Mouse (Mus musculus): ENCODE measurements around the gene Defa37. TPM values are rescaled to one million over a fixed set of nuclear protein-coding genes. Genes with fewer than 3 reads are reported as not detected.

Gene Defa37
- polyA plus RNA-seq (2014; fragmentation: Illumina TruSeq; extraction: RNeasy Lipid Tissue Mini Kit (QIAGEN cat#74804)) = not detected

GRCm38 (mm10) chr8:21565086-21565485 lies at the start of gene Defa37:
Gene Defa37 (plus strand): TSS chr8:21565386.

GRCm38 (mm10) chr8:21528732-21529131 lies 36.5 kb upstream of the Defa37 start, which contains the start of gene Defa32:
Gene Defa32 (plus strand): TSS chr8:21529032.

GRCm38 (mm10) chr8:21582706-21583105 lies 17.5 kb downstream of the Defa37 start, which contains the start of gene Defa28:
Gene Defa28 (plus strand): TSS chr8:21583006.

GRCm38 (mm10) chr8:21594408-21594807 lies 29.2 kb downstream of the Defa37 start, which contains the start of gene Gm7861:
Gene Gm7861 (minus strand): TSS chr8:21594508.

Other genes starting within 250 kb of the Defa37 start
- gene Defa27, start 249.8 kb upstream of the Defa37 start, polyA plus RNA-seq (2014; fragmentation: Illumina TruSeq; extraction: RNeasy Lipid Tissue Mini Kit (QIAGEN cat#74804)) = not detected
- gene Defa29, start 238.4 kb upstream of the Defa37 start, polyA plus RNA-seq (2014; fragmentation: Illumina TruSeq; extraction: RNeasy Lipid Tissue Mini Kit (QIAGEN cat#74804)) = not detected
- gene Defa2, start 186.9 kb upstream of the Defa37 start, polyA plus RNA-seq (2014; fragmentation: Illumina TruSeq; extraction: RNeasy Lipid Tissue Mini Kit (QIAGEN cat#74804)) = not detected
- not detected for gene Defa33, start 173.6 kb upstream of the Defa37 start, polyA plus RNA-seq (2014; fragmentation: Illumina TruSeq; extraction: RNeasy Lipid Tissue Mini Kit (QIAGEN cat#74804))
- not detected for gene Defa36, start 138.0 kb upstream of the Defa37 start, polyA plus RNA-seq (2014; fragmentation: Illumina TruSeq; extraction: RNeasy Lipid Tissue Mini Kit (QIAGEN cat#74804))
- not detected for gene Gm7849, start 108.8 kb upstream of the Defa37 start, polyA plus RNA-seq (2014; fragmentation: Illumina TruSeq; extraction: RNeasy Lipid Tissue Mini Kit (QIAGEN cat#74804))
- gene Defa20, start 56.1 kb upstream of the Defa37 start, polyA plus RNA-seq (2014; fragmentation: Illumina TruSeq; extraction: RNeasy Lipid Tissue Mini Kit (QIAGEN cat#74804)) = not detected
- not detected for gene Defa32, start 36.4 kb upstream of the Defa37 start, polyA plus RNA-seq (2014; fragmentation: Illumina TruSeq; extraction: RNeasy Lipid Tissue Mini Kit (QIAGEN cat#74804))
- gene Defa28, start 17.6 kb downstream of the Defa37 start, polyA plus RNA-seq (2014; fragmentation: Illumina TruSeq; extraction: RNeasy Lipid Tissue Mini Kit (QIAGEN cat#74804)) = not detected
- not detected for gene Gm7861, start 29.1 kb downstream of the Defa37 start, polyA plus RNA-seq (2014; fragmentation: Illumina TruSeq; extraction: RNeasy Lipid Tissue Mini Kit (QIAGEN cat#74804))
- not detected for gene Defa26, start 52.8 kb downstream of the Defa37 start, polyA plus RNA-seq (2014; fragmentation: Illumina TruSeq; extraction: RNeasy Lipid Tissue Mini Kit (QIAGEN cat#74804))
- gene Defa17, start 90.4 kb downstream of the Defa37 start, polyA plus RNA-seq (2014; fragmentation: Illumina TruSeq; extraction: RNeasy Lipid Tissue Mini Kit (QIAGEN cat#74804)) = not detected
- gene Defa34, start 100.4 kb downstream of the Defa37 start, polyA plus RNA-seq (2014; fragmentation: Illumina TruSeq; extraction: RNeasy Lipid Tissue Mini Kit (QIAGEN cat#74804)) = not detected
- not detected for gene AY761184, start 138.3 kb downstream of the Defa37 start, polyA plus RNA-seq (2014; fragmentation: Illumina TruSeq; extraction: RNeasy Lipid Tissue Mini Kit (QIAGEN cat#74804))
- not detected for gene Defa24, start 169.1 kb downstream of the Defa37 start, polyA plus RNA-seq (2014; fragmentation: Illumina TruSeq; extraction: RNeasy Lipid Tissue Mini Kit (QIAGEN cat#74804))